Mouse (Mus musculus) intestine, postnatal 0 days (tissue): ENCODE measurements at regions not wholly inside any gene's neighbourhood (a gene's known extent, or its start where the extent isn't known, plus 50 kb on each side); places are given as distances from the start of the nearest gene placed in this dataset.

Source experiments
- ATAC-seq: fragments of 200-750 bp; cut with Nextera tagmentation; 2 replicates; pipeline ENCODE4 v1.8.0; 2017; ENCODE audit warnings: mild to moderate bottlenecking, moderate TSS enrichment, moderate library complexity
- H3K27ac ChIP-seq: fragments of 300-500 bp; sonication (generic); 2 replicates; pipeline ENCODE4 v1.5.1; 2014; ENCODE audit warnings: mild to moderate bottlenecking, low read depth, low read length, moderate library complexity
- H3K27me3 ChIP-seq: fragments of 300-500 bp; sonication (generic); replicated peaks from 2 replicates; pipeline ENCODE4 v1.6.1; 2014; ENCODE audit warnings: low read length, mixed read lengths; ENCODE audit not compliant: control insufficient read depth, insufficient read depth
- H3K36me3 ChIP-seq: fragments of 300-500 bp; sonication (generic); 2 replicates; pipeline ENCODE4 v1.6.1; 2014; ENCODE audit warnings: mild to moderate bottlenecking, moderate library complexity; ENCODE audit not compliant: control insufficient read depth, insufficient read depth
- H3K4me1 ChIP-seq: fragments of 300-500 bp; sonication (generic); replicated peaks from 2 replicates; pipeline ENCODE4 v1.6.1; 2014; ENCODE audit warnings: antibody characterized with exemption, low read length, mixed read lengths; ENCODE audit not compliant: control insufficient read depth, insufficient read depth
- H3K4me2 ChIP-seq: fragments of 300-500 bp; sonication (generic); replicated peaks from 2 replicates; pipeline ENCODE4 v1.6.1; 2014; ENCODE audit warnings: low read depth, mild to moderate bottlenecking, moderate library complexity
- H3K4me3 ChIP-seq: fragments of 300-500 bp; sonication (generic); 2 replicates; pipeline ENCODE4 v1.5.1; 2014; ENCODE audit warnings: low read depth, low read length
- H3K9ac ChIP-seq: fragments of 300-500 bp; sonication (generic); 2 replicates; pipeline ENCODE4 v1.6.1; 2014; ENCODE audit warnings: mild to moderate bottlenecking, low read depth, low read length
- H3K9me3 ChIP-seq: fragments of 300-500 bp; sonication (generic); 2 replicates; pipeline ENCODE4 v1.6.1; 2016; ENCODE audit warnings: mixed run types; ENCODE audit not compliant: control insufficient read depth
- CTCF ChIP-seq: sonication (generic); IDR thresholded peaks from 2 replicates; pipeline ENCODE4 v1.5.1; 2016; ENCODE audit warnings: low read depth, mild to moderate bottlenecking, control low read depth, antibody characterized with exemption, moderate library complexity
- WGBS: fragments of 180-500 bp; shearing (Covaris S2); extraction: QIAGEN DNeasy Blood & Tissue Kit; methylation state at CpG from one replicate; pipeline ENCODE4 v1.1.7; 2014; 5-methylcytosine and 5-hydroxymethylcytosine counted together

DNA sequence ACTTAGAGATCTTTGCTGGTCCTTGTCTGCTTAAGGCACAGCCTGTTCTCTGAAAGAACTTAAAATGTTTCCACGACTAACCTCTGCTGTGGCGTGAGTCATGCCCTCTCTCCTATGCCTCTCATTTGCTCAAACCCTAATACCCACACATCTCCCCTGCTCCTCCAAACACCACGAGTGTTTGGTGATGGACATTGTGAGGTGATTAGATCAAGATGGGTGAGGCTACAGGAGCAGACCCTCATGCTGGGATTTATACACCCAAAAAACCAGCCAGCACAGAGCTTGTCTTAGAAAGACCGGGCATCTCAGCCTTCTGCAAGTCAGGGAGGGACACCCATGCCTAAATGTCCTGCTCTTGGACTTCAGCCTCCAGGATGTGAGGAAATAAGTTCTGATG lies 165.5 kb upstream of the Ankrd50 start:
- Histone ChIP-seq H3K9ac (no peak overlapping the region), H3K9me3 (no peaks in the 10 kb centered on the region), H3K4me1 (no peaks in the 10 kb centered on the region), H3K27ac (no peak overlapping the region), H3K36me3 (no peaks in the 10 kb centered on the region), H3K27me3 (no peaks in the 10 kb centered on the region), H3K4me3 (no peak overlapping the region), H3K4me2 (no peak overlapping the region)
- WGBS = 85% methylated on average over 4 of the region's 4 CpGs
- no peak for TF ChIP-seq CTCF
- no peak for ATAC-seq

DNA sequence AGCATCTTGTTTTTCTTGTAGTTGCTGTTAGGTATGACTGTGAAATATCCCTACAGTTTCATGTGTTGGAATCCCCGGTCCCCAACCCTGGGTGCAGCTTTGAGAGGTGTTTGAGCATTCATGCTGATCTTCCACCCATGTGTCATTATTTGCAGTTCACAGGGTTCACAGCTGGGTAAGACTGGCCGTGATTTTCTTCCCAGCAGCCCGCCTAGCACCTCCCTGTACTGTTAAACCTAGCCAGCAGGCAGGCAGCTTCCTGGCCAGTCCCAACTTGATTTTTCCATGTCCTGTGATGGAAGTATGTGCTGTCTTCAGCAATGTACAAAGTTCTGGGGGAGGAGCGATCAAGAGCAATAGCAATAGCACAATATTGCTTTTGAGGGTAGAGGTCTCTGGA lies 164.0 kb upstream of the Ankrd50 start:
- Histone ChIP-seq H3K9ac (no peak overlapping the region), H3K36me3 (no peaks in the 10 kb centered on the region), H3K4me2 (no peak overlapping the region), H3K4me3 (no peak overlapping the region), H3K4me1 (no peaks in the 10 kb centered on the region), H3K27me3 (no peaks in the 10 kb centered on the region), H3K27ac (no peak overlapping the region), H3K9me3 (no peaks in the 10 kb centered on the region)
- no peak for TF ChIP-seq CTCF
- ATAC-seq = no peak
- WGBS = 66% methylated on average over 4 of the region's 4 CpGs

DNA sequence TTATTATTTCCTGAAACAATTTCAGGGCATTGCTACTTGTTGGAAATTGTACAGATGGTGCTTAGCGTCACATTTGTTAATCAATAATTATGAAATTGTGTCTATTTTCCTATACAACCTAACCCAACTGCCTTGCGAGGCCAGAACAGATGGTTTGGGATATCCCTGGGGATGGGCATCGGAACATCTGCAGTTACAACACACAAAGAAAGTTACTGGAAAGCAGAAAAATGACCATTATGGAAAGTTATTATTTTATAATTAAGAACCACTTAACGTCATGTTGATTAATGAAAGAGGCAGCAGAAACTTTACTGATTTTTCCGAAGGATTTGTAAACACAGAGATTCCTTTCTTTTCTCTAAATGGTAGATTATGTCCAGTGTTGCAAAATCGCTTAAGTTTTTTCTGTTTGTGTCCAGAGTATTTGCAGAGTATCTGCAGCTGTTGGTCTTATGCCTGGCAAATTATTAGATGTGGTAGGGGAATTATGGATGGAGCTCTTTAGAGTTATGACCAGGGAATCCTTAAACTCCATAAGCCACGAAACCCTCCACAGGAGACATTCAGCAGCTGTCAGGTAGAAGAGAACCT lies 163.2 kb upstream of the Ankrd50 start:
- Histone ChIP-seq H3K9ac (no peak overlapping the region), H3K9me3 (no peaks in the 10 kb centered on the region), H3K36me3 (no peaks in the 10 kb centered on the region), H3K4me3 (no peak overlapping the region), H3K27me3 (no peaks in the 10 kb centered on the region), H3K4me1 (no peaks in the 10 kb centered on the region), H3K27ac (no peak overlapping the region), H3K4me2 (no peak overlapping the region)
- 60% methylated on average over 7 of the region's 7 CpGs for WGBS
- TF ChIP-seq CTCF = no peak
- ATAC-seq = no peak

DNA sequence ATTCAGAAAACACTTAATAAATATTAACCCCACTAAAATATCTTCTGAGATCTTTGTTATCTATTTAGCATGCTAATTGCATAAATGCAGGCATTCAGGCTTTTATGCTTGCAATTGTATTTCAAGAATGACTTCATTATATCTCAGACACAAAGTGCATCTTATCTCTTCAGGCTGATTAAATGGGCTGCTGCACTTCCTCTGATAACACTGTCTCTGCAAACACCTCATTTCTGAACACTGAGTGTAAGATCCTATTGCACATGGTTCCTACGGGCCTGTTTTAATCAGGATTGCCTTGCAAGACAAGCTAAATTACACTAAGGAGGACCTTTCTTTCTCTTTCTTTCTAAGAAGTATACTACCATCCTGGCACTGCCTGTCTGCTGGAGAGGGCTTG lies 157.1 kb upstream of the Ankrd50 start:
- H3K4me3 ChIP-seq = no peak overlapping the region
- TF ChIP-seq CTCF = no peak
- 37% methylated on average over 1 of the region's 1 CpGs for WGBS
- no peak overlapping the region for H3K4me2 ChIP-seq
- no peaks in the 10 kb centered on the region for H3K36me3 ChIP-seq
- no peaks in the 10 kb centered on the region for H3K9me3 ChIP-seq
- H3K4me1 ChIP-seq = no peaks in the 10 kb centered on the region
- no peaks in the 10 kb centered on the region for H3K27me3 ChIP-seq
- H3K9ac ChIP-seq = no peak overlapping the region
- no peak overlapping the region for H3K27ac ChIP-seq
- no peak for ATAC-seq

DNA sequence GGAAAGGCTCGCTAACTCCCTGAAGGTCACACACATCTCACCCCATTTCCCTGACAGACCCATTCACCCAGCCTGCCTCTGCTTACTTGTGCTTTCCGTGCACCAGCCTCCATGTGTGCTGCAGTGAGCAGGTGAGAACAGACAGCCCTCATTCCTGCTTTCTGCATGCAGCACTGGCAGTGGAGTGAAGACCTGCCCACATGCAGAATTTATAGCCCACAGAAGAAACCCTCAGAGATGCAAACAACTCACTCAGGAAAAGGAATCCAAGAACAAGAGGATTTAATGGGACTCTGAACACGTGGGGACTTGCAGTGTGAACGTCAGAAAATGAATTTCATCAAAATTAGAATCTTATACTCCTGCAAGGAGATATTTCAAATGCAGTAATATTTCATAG lies 152.2 kb upstream of the Ankrd50 start:
- no peak for TF ChIP-seq CTCF
- WGBS = 62% methylated on average over 4 of the region's 4 CpGs
- no peaks in the 10 kb centered on the region for H3K27me3 ChIP-seq

DNA sequence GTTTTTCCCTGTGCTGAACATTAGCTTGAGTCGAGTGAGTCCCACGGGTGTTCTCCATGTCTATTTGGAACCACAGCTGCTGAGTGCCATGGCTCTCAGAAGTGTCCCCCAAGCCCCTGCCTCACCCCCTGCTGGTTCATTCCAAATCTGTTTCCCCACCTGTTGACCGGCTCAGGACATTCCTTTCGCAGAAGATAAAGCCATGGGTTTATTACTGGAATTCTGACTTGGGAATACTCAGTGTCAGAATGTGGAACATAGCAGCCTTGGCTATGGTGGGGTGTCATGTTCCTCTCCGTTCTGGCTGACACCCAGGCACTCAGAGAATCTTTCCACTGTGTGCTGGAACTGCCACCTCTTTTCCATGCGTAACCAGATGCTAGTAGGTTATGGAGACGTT lies 148.7 kb upstream of the Ankrd50 start:
- H3K36me3 ChIP-seq = no peaks in the 10 kb centered on the region
- H3K4me1 ChIP-seq = no peaks in the 10 kb centered on the region
- H3K4me3 ChIP-seq = no peak overlapping the region
- TF ChIP-seq CTCF = no peak
- no peak for ATAC-seq
- no peaks in the 10 kb centered on the region for H3K9me3 ChIP-seq
- no peak overlapping the region for H3K27ac ChIP-seq
- 69% methylated on average over 7 of the region's 7 CpGs for WGBS
- H3K27me3 ChIP-seq = no peaks in the 10 kb centered on the region
- H3K9ac ChIP-seq = no peak overlapping the region
- no peak overlapping the region for H3K4me2 ChIP-seq

More for the DNA sequence above, 152.2 kb upstream of the Ankrd50 start:
- Histone ChIP-seq H3K4me2 (no peak overlapping the region), H3K9ac (no peak overlapping the region), H3K4me3 (no peak overlapping the region), H3K36me3 (no peaks in the 10 kb centered on the region), H3K4me1 (no peaks in the 10 kb centered on the region), H3K27ac (no peak overlapping the region), H3K9me3 (no peaks in the 10 kb centered on the region)
- no peak for ATAC-seq
